Mouse (Mus musculus) midbrain, embryonic 15.5 days (tissue): ENCODE measurements at regions not wholly inside any gene's neighbourhood (a gene's known extent, or its start where the extent isn't known, plus 50 kb on each side); places are given as distances from the start of the nearest gene placed in this dataset.

Source experiments
- ATAC-seq: fragments of 200-750 bp; cut with Nextera tagmentation; replicated peaks from 2 replicates; pipeline ENCODE4 v1.8.0; 2017; ENCODE audit warnings: moderate TSS enrichment
- H3K27ac ChIP-seq: fragments of 300-500 bp; sonication (generic); 2 replicates; pipeline ENCODE4 v1.5.1; 2015; ENCODE audit warnings: mild to moderate bottlenecking, inconsistent platforms
- H3K27me3 ChIP-seq: fragments of 300-500 bp; sonication (generic); replicated peaks from 2 replicates; pipeline ENCODE4 v1.6.1; 2015; ENCODE audit warnings: inconsistent platforms
- H3K36me3 ChIP-seq: fragments of 300-500 bp; sonication (generic); replicated peaks from 2 replicates; pipeline ENCODE4 v1.6.1; 2015; ENCODE audit warnings: inconsistent platforms
- H3K4me1 ChIP-seq: fragments of 300-500 bp; sonication (generic); 2 replicates; pipeline ENCODE4 v1.6.1; 2015; ENCODE audit warnings: inconsistent platforms
- H3K4me2 ChIP-seq: fragments of 300-500 bp; sonication (generic); 2 replicates; pipeline ENCODE4 v1.6.1; 2015; ENCODE audit warnings: inconsistent platforms, mild to moderate bottlenecking, moderate library complexity
- H3K4me3 ChIP-seq: fragments of 300-500 bp; sonication (generic); 2 replicates; pipeline ENCODE4 v1.5.1; 2015; ENCODE audit warnings: mild to moderate bottlenecking, inconsistent platforms
- H3K9ac ChIP-seq: fragments of 300-500 bp; sonication (generic); 2 replicates; pipeline ENCODE4 v1.6.1; 2015; ENCODE audit warnings: mild to moderate bottlenecking, inconsistent platforms
- H3K9me3 ChIP-seq: fragments of 300-500 bp; sonication (generic); 2 replicates; pipeline ENCODE4 v1.6.1; 2016; ENCODE audit warnings: inconsistent platforms
- WGBS: fragments of 180-500 bp; shearing (Covaris S2); methylation state at CpG from one replicate; pipeline ENCODE4 v1.1.7; 2015; ENCODE audit warnings: mixed read lengths; 5-methylcytosine and 5-hydroxymethylcytosine counted together

- Histone ChIP-seq H3K27me3 (no peaks in the 10 kb centered on the region), H3K9ac (no peak overlapping the region), H3K9me3 (no peaks in the 10 kb centered on the region), H3K4me2 (no peak overlapping the region), H3K27ac (no peak overlapping the region), H3K4me3 (no peak overlapping the region), H3K4me1 (peaks cover 13% of the 10 kb centered on the region; the same call in 1 of the 2 replicates), H3K36me3 (no peaks in the 10 kb centered on the region)
- no peak for ATAC-seq
- 89% methylated on average over 9 of the region's 9 CpGs for WGBS
Measured at GRCm38 (mm10) chr14:25074022-25074800, 384.8 kb upstream of the Zmiz1 start.

GRCm38 (mm10) chr14:25074891-25075290 lies 384.1 kb upstream of the Zmiz1 start:
- H3K27me3 ChIP-seq = no peaks in the 10 kb centered on the region
- H3K4me2 ChIP-seq = no peak overlapping the region
- H3K4me1 ChIP-seq = peaks cover 9% of the 10 kb centered on the region; the same call in 1 of the 2 replicates
- no peak overlapping the region for H3K4me3 ChIP-seq
- H3K9me3 ChIP-seq = no peaks in the 10 kb centered on the region
- no peaks in the 10 kb centered on the region for H3K36me3 ChIP-seq
- WGBS = 85% methylated on average over 5 of the region's 5 CpGs
- ATAC-seq = no peak
- no peak overlapping the region for H3K9ac ChIP-seq
- H3K27ac ChIP-seq = no peak overlapping the region

GRCm38 (mm10) chr14:25080431-25080830 lies 378.6 kb upstream of the Zmiz1 start:
- WGBS = 78% methylated on average over 3 of the region's 3 CpGs
- H3K4me1 ChIP-seq = no peaks in the 10 kb centered on the region

GRCm38 (mm10) chr14:25083847-25084246 lies 375.1 kb upstream of the Zmiz1 start:
- no peak overlapping the region for H3K4me2 ChIP-seq
- H3K27me3 ChIP-seq = no peaks in the 10 kb centered on the region
- ATAC-seq = no peak
- H3K36me3 ChIP-seq = no peaks in the 10 kb centered on the region
- WGBS = 89% methylated on average over 4 of the region's 4 CpGs
- H3K9ac ChIP-seq = no peak overlapping the region
- H3K9me3 ChIP-seq = peaks cover 5% of the 10 kb centered on the region; the same call in 1 of the 2 replicates
- H3K4me1 ChIP-seq = no peaks in the 10 kb centered on the region
- H3K27ac ChIP-seq = no peak overlapping the region
- no peak overlapping the region for H3K4me3 ChIP-seq

More at GRCm38 (mm10) chr14:25080431-25080830, 378.6 kb upstream of the Zmiz1 start:
- no peak for ATAC-seq
- H3K27me3 ChIP-seq = no peaks in the 10 kb centered on the region
- H3K36me3 ChIP-seq = no peaks in the 10 kb centered on the region
- H3K27ac ChIP-seq = no peak overlapping the region
- H3K4me3 ChIP-seq = no peak overlapping the region
- peaks cover 5% of the 10 kb centered on the region; the same call in 1 of the 2 replicates for H3K9me3 ChIP-seq
- no peak overlapping the region for H3K9ac ChIP-seq
- no peak overlapping the region for H3K4me2 ChIP-seq

GRCm38 (mm10) chr14:25096786-25097185 lies 362.2 kb upstream of the Zmiz1 start:
- Histone ChIP-seq H3K9ac (no peak overlapping the region), H3K4me2 (no peak overlapping the region), H3K36me3 (no peaks in the 10 kb centered on the region), H3K27ac (no peak overlapping the region), H3K27me3 (no peaks in the 10 kb centered on the region), H3K9me3 (no peaks in the 10 kb centered on the region), H3K4me3 (no peak overlapping the region), H3K4me1 (no peaks in the 10 kb centered on the region)
- ATAC-seq = no peak
- WGBS = 86% methylated on average over 3 of the region's 3 CpGs

GRCm38 (mm10) chr14:25105391-25105790 lies 353.6 kb upstream of the Zmiz1 start:
- WGBS = 91% methylated on average over 10 of the region's 10 CpGs
- ATAC-seq = no peak
- Histone ChIP-seq H3K4me2 (no peak overlapping the region), H3K9me3 (no peaks in the 10 kb centered on the region), H3K27ac (no peak overlapping the region), H3K36me3 (no peaks in the 10 kb centered on the region), H3K4me1 (peaks cover 22% of the 10 kb centered on the region), H3K9ac (no peak overlapping the region), H3K27me3 (no peaks in the 10 kb centered on the region), H3K4me3 (no peak overlapping the region)

GRCm38 (mm10) chr14:25106451-25106850 lies 352.5 kb upstream of the Zmiz1 start:
- no peaks in the 10 kb centered on the region for H3K9me3 ChIP-seq
- ATAC-seq = no peak
- H3K27me3 ChIP-seq = no peaks in the 10 kb centered on the region
- no peak overlapping the region for H3K4me2 ChIP-seq
- no peaks in the 10 kb centered on the region for H3K36me3 ChIP-seq
- H3K27ac ChIP-seq = no peak overlapping the region
- WGBS = 98% methylated on average over 2 of the region's 2 CpGs
- no peak overlapping the region for H3K4me3 ChIP-seq
- H3K4me1 ChIP-seq = peaks cover 24% of the 10 kb centered on the region
- no peak overlapping the region for H3K9ac ChIP-seq

- no peaks in the 10 kb centered on the region for H3K9me3 ChIP-seq
- H3K4me2 ChIP-seq = peak overlapping the region; percentile 37
- no peaks in the 10 kb centered on the region for H3K36me3 ChIP-seq
- peak overlapping the region; percentile 3; the same call in 1 of the 2 replicates for H3K4me3 ChIP-seq
- H3K4me1 ChIP-seq = peaks cover 24% of the 10 kb centered on the region
- peak; percentile 75 for ATAC-seq
- no peaks in the 10 kb centered on the region for H3K27me3 ChIP-seq
- WGBS = 6% methylated on average over 17 of the region's 17 CpGs
- peak overlapping the region; percentile 44; the same call in 1 of the 2 replicates for H3K9ac ChIP-seq
- H3K27ac ChIP-seq = peak overlapping the region; percentile 96
Measured at GRCm38 (mm10) chr14:25108101-25108652, 350.8 kb upstream of the Zmiz1 start.

- H3K4me3 ChIP-seq = peak overlapping the region; percentile 3; the same call in 1 of the 2 replicates
- WGBS = 4% methylated on average over 8 of the region's 8 CpGs
- peak overlapping the region; percentile 37 for H3K4me2 ChIP-seq
- peak overlapping the region; percentile 96 for H3K27ac ChIP-seq
- no peaks in the 10 kb centered on the region for H3K36me3 ChIP-seq
- H3K27me3 ChIP-seq = no peaks in the 10 kb centered on the region
- peaks cover 24% of the 10 kb centered on the region for H3K4me1 ChIP-seq
- peak overlapping the region; percentile 44; the same call in 1 of the 2 replicates for H3K9ac ChIP-seq
- peak; percentile 95 for ATAC-seq
- H3K9me3 ChIP-seq = no peaks in the 10 kb centered on the region
Measured at GRCm38 (mm10) chr14:25108701-25109290, 350.2 kb upstream of the Zmiz1 start.

- Histone ChIP-seq H3K27ac (peak overlapping the region; percentile 96), H3K4me3 (no peak overlapping the region), H3K4me2 (no peak overlapping the region), H3K9me3 (no peaks in the 10 kb centered on the region), H3K36me3 (no peaks in the 10 kb centered on the region), H3K4me1 (peaks cover 24% of the 10 kb centered on the region), H3K27me3 (no peaks in the 10 kb centered on the region), H3K9ac (no peak overlapping the region)
- 39% methylated on average over 1 of the region's 1 CpGs for WGBS
- ATAC-seq = no peak
Measured at GRCm38 (mm10) chr14:25109691-25110090, 349.3 kb upstream of the Zmiz1 start.

GRCm38 (mm10) chr14:25112832-25113231 lies 346.2 kb upstream of the Zmiz1 start:
- ATAC-seq = no peak
- Histone ChIP-seq H3K36me3 (no peaks in the 10 kb centered on the region), H3K4me3 (no peak overlapping the region), H3K27me3 (no peaks in the 10 kb centered on the region), H3K4me2 (no peak overlapping the region), H3K27ac (no peak overlapping the region), H3K4me1 (peaks cover 26% of the 10 kb centered on the region), H3K9me3 (no peaks in the 10 kb centered on the region), H3K9ac (no peak overlapping the region)
- 73% methylated on average over 10 of the region's 10 CpGs for WGBS

- Histone ChIP-seq H3K9ac (no peak overlapping the region), H3K9me3 (no peaks in the 10 kb centered on the region), H3K4me1 (peaks cover 21% of the 10 kb centered on the region), H3K27me3 (no peaks in the 10 kb centered on the region), H3K4me3 (no peak overlapping the region), H3K27ac (no peak overlapping the region), H3K4me2 (no peak overlapping the region), H3K36me3 (no peaks in the 10 kb centered on the region)
- 66% methylated on average over 2 of the region's 2 CpGs for WGBS
- no peak for ATAC-seq
Measured at GRCm38 (mm10) chr14:25113326-25113725, 345.7 kb upstream of the Zmiz1 start.
